Mouse (Mus musculus) erythroblast, embryonic 14.5 days (primary cell): ENCODE results near the gene Sar1b. TPM values are rescaled to one million over a fixed set of nuclear protein-coding genes. Genes with fewer than 3 reads are reported as not detected.
"Not testable (repeated sequence)": the region's sequence is repeated elsewhere in the genome, so short reads cannot be mapped to it uniquely, and the experiment has no call there.

Experiments
- H3K27me3 ChIP-seq: 2 replicates; pipeline ENCODE4 v1.6.1; 2012; ENCODE audit warnings: inconsistent platforms; ENCODE audit not compliant: control insufficient read depth
- H3K36me3 ChIP-seq: 2 replicates; pipeline ENCODE4 v1.6.1; 2012; ENCODE audit warnings: mild to moderate bottlenecking, inconsistent platforms; ENCODE audit not compliant: control insufficient read depth
- H3K4me1 ChIP-seq: 2 replicates; pipeline ENCODE4 v1.6.1; 2012; ENCODE audit warnings: inconsistent platforms; ENCODE audit not compliant: control insufficient read depth
- H3K4me3 ChIP-seq: replicated peaks from 2 replicates; pipeline ENCODE3; 2012; ENCODE audit warnings: moderate library complexity, mild to moderate bottlenecking, inconsistent platforms
- H3K9me3 ChIP-seq: 2 replicates; pipeline ENCODE4 v1.6.1; 2012; ENCODE audit warnings: low read length, inconsistent platforms, mixed read lengths; ENCODE audit not compliant: control insufficient read depth
- GATA1 ChIP-seq: IDR thresholded peaks from 2 replicates; pipeline ENCODE4 v1.6.1; 2012; ENCODE audit warnings: low read length, inconsistent platforms, mixed read lengths
- TAL1 ChIP-seq: IDR thresholded peaks from 3 replicates; pipeline ENCODE4 v1.6.1; 2012; ENCODE audit warnings: low read length, inconsistent platforms, mixed read lengths
- polyA plus RNA-seq: library from polyadenylated mRNA; stranded (reverse); fragments of >175 nt; gene quantifications from 2 replicates; pipeline ENCODE4 v1.2.3, GENCODE M21; 2012

Sar1b gene
- polyA plus RNA-seq, 1 experiment = 0.27 TPM

DNA sequence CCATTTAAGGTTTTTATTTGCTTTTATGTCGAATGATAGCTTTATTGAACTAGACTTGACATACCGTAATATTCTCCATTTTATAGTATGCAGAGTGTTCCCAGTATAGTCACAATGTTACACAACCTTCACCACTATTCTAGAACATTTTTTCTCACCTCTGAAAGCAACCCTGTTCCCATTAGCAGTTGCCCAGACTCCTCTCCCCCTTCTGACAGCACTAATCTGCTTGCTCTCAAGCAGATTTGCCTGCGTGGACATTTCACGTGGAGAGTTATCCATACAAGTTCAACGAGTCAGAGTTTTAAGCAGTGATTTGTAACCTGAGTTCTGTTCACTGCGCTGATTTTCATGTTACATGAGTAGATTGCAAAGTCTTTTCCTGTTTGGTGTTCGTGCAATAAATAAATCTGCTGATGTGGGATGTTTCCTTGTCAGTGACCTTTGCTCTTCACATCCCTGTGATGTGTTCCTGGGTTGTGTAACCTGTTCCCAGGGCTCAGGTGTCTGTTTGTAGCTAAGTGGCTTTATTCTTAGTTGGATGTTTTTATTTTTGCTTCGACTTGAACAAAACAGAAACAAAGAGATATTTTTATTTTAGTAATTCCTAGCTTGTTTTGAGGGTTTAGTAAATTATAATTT is 4.2 kb downstream of the Sar1b start:
- peaks cover 38% of the 10 kb centered on the region for H3K4me1 ChIP-seq
- H3K27me3 ChIP-seq = no peaks in the 10 kb centered on the region
- H3K9me3 ChIP-seq = no peaks in the 10 kb centered on the region
- peaks cover 22% of the 10 kb centered on the region for H3K36me3 ChIP-seq
- TF ChIP-seq TAL1 = no peak
- TF ChIP-seq GATA1 = no peak
- no peak overlapping the region for H3K4me3 ChIP-seq

DNA sequence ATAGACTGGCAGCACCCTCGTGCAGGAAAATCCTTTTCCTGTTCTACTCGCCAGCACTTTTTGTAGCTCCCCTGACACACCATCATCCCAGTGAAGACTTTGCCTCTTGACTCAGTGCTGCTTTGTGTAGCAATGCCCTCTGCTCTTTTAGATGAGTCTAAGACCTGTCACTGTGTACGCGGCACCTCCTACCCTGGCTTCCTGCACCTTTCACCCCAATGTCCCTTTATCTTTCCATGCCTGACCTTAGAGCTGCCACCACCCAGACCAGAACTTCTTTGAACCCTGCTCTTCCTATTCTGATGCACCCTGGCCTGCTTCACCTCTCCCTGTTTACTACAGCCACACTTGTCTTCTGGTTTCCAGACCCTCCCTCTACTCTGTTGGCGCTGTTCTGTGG is 4.8 kb downstream of the Sar1b start:
- TF ChIP-seq GATA1 = no peak
- no peak for TF ChIP-seq TAL1
- Histone ChIP-seq H3K4me1 (peaks cover 32% of the 10 kb centered on the region), H3K9me3 (no peaks in the 10 kb centered on the region), H3K27me3 (no peaks in the 10 kb centered on the region), H3K36me3 (peaks cover 24% of the 10 kb centered on the region), H3K4me3 (no peak overlapping the region)

DNA sequence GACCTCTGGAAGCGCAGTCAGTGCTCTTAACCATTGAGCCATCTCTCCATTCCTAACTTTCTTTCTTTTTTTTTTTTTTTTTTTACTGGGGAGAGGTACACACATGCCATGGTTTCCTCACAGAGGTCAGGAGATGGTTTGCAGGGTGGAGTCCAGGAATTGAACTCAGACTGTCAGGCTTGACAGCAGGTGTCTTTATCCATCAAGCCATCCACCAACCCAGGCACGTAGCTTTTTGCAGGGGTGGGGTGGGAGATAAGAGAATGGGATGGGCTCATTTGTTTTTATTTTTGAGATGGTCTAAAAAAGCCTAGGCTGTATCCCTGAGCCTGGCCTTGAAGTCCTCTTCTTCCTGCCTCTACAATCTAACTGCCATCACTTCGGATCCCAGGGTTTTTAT is 12.0 kb downstream of the Sar1b start:
- H3K36me3 ChIP-seq = peaks cover 48% of the 10 kb centered on the region
- no peak for TF ChIP-seq GATA1
- no peak for TF ChIP-seq TAL1

DNA sequence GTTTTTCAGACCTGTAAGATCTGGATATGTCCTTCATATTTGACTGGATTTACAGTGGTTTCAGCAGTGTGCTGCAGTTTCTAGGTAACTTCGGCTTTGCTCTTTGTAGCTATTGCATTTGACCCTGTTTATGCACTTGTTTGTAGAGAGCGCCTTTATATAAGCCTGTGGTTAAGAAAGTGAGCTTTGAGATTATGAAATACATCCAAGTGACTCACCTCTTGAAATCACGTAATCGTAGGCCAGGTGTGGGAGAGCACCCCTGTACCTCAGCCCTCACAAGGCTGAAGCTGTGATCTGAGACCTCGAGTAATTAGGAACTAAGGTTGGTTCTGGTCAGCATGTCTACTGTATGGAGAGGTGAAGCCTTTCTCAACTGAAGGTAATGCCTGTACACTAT is 14.0 kb downstream of the Sar1b start:
- no peak for TF ChIP-seq TAL1
- no peak for TF ChIP-seq GATA1
- Histone ChIP-seq H3K4me1 (peaks cover 25% of the 10 kb centered on the region), H3K36me3 (peaks cover 60% of the 10 kb centered on the region)

More for the DNA sequence above, 12.0 kb downstream of the Sar1b start:
- no peaks in the 10 kb centered on the region for H3K9me3 ChIP-seq
- H3K4me1 ChIP-seq = peaks cover 25% of the 10 kb centered on the region
- no peaks in the 10 kb centered on the region for H3K27me3 ChIP-seq
- H3K4me3 ChIP-seq = no peak overlapping the region

DNA sequence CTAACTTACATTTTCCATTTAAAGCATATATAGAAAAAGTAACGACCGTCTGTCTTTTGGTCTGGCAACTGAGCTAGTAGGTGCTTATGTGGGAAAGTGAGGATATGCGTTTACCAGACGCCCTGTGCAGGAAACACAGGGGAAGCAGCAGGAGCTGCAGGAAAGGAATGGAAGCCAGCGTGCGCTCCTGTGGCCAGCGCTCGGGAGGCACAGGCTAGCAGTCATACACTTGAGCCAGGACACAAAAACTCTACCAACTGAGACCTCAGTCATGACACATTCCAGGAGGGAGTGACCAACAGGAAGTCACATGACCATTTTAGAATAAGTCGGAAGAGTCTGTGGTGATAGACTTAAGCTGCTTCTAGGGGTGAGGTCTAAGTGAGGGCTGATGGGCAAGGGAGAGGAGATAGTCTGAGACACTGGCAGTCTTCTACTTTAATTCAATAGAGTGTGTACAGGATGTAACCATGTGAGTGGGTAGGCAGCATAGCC is 17.3 kb downstream of the Sar1b start:
- no peak for TF ChIP-seq GATA1
- TF ChIP-seq TAL1 = no peak
- Histone ChIP-seq H3K27me3 (no peaks in the 10 kb centered on the region), H3K9me3 (no peaks in the 10 kb centered on the region), H3K4me3 (no peak overlapping the region), H3K4me1 (peaks cover 10% of the 10 kb centered on the region), H3K36me3 (peaks cover 75% of the 10 kb centered on the region)

More for the DNA sequence above, 14.0 kb downstream of the Sar1b start:
- H3K9me3 ChIP-seq = no peaks in the 10 kb centered on the region
- no peak overlapping the region for H3K4me3 ChIP-seq
- no peaks in the 10 kb centered on the region for H3K27me3 ChIP-seq

DNA sequence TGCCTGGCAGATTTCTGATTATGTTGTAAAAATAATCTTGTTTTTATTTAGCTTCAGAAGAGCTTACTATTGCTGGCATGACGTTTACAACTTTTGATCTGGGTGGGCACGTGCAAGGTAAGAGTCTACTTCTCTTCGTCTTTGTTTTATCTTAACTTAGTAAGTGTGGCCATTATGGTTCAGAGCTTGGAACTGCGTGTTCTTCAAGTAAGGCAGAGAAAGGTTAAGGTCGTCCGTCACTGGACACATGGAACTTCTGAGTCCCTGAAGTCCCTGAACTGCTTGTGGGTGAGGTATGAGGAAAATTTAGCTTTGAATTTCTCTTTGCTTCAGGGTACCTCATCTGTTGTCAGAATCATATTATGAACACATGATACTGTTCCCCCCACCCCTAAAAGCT is 19.2 kb downstream of the Sar1b start:
- Histone ChIP-seq H3K4me3 (no peak overlapping the region), H3K27me3 (no peaks in the 10 kb centered on the region), H3K36me3 (peaks cover 83% of the 10 kb centered on the region), H3K4me1 (peaks cover 4% of the 10 kb centered on the region), H3K9me3 (no peaks in the 10 kb centered on the region)
- TF ChIP-seq TAL1 (no peak), GATA1 (no peak)

DNA sequence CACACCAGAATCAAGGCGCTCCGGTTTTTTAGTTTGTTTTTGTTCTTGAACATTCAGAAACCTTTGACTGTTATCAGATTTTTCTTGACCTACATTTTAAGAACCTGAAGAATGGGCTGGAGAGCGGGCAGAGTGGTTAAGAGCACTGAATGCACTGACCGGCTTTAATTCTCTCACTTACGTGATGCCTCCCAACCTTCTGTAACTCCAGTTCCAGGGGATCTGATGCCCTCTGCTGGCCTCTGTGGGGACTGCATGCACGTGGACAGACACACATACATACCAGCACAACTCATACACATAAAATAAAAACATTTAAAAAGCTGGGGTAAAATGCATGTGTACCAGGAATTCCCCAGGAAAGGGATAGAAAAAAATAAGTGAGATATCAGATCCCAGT is 22.4 kb downstream of the Sar1b start:
- no peaks in the 10 kb centered on the region for H3K4me1 ChIP-seq
- H3K4me3 ChIP-seq = no peak overlapping the region
- H3K9me3 ChIP-seq = no peaks in the 10 kb centered on the region
- H3K27me3 ChIP-seq = no peaks in the 10 kb centered on the region
- peaks cover 83% of the 10 kb centered on the region for H3K36me3 ChIP-seq
- TF ChIP-seq GATA1 (no peak), TAL1 (no peak)

DNA sequence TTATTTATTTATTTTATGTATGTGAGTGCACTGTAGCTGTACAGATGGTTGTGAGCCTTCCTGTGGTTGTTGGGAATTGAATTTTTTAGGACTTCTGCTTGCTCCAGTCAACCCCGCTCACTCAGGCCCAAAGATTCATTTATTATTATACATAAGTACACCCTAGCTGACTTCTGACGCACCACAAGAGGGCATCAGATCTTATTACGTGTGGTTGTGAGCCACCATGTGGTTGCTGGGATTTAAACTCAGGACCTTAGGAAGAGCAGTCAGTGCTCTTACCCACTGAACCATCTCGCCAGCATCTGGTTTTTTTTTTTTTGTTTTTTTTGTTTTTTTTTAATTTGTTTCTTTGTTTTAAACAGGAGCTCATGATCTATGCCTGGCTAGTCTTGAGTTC is 26.2 kb downstream of the Sar1b start:
- peaks cover 71% of the 10 kb centered on the region for H3K36me3 ChIP-seq
- not testable (repeated sequence) for H3K4me3 ChIP-seq, H3K4me1 ChIP-seq, H3K9me3 ChIP-seq, H3K27me3 ChIP-seq

DNA sequence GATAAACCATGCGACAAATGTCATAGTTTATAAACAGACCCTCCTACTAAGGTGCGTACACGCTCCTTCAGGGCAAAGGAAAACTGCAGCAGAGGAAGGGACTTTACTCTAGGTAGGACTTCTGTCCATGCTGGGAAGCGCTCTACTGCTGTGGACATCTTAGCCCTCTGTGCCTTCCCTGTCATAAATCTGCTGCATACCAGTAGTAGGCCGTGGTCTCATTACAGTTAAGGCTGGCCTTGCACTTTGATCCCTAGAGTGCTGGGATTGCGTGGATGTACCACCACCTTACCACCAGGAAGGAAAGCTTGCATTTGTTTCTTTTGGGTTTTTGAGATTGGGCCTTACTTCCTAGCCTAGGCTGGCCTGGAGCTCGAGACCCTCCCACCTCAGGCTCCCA is 27.2 kb downstream of the Sar1b start:
- no peaks in the 10 kb centered on the region for H3K27me3 ChIP-seq
- no peaks in the 10 kb centered on the region for H3K9me3 ChIP-seq
- TF ChIP-seq TAL1 = no peak
- TF ChIP-seq GATA1 = no peak
- no peaks in the 10 kb centered on the region for H3K4me1 ChIP-seq
- H3K36me3 ChIP-seq = peaks cover 68% of the 10 kb centered on the region
- no peak overlapping the region for H3K4me3 ChIP-seq

DNA sequence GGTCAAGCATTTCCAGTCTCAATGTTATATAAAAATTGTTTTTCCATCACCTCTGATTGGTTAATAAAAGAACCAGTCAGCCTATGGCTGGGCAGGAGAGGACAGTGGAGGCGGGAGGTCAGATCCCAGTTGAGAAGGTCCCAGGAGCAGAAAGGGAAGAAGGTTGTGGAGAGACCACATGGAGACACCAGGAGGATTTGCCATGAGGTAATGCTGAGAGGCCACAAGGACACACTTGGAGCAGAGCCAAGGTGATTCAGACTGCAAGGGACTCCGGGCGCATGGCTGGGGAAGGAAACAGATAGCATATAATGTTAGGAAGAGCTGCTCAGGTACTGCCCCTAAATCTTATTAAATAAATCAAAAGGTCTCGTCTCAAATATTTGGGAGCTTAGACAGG is 32.8 kb downstream of the Sar1b start:
- peaks cover 18% of the 10 kb centered on the region for H3K36me3 ChIP-seq
- H3K4me3 ChIP-seq = no peak overlapping the region
- H3K4me1 ChIP-seq = peaks cover 2% of the 10 kb centered on the region; the same call in 1 of the 2 replicates
- no peaks in the 10 kb centered on the region for H3K27me3 ChIP-seq
- TF ChIP-seq TAL1 = no peak
- H3K9me3 ChIP-seq = no peaks in the 10 kb centered on the region
